Mouse (Mus musculus) heart, embryonic 16.5 days (tissue): ENCODE measurements at regions not wholly inside any gene's neighbourhood (a gene's known extent, or its start where the extent isn't known, plus 50 kb on each side); places are given as distances from the start of the nearest gene placed in this dataset.

Experiments used
- ATAC-seq: fragments of 200-750 bp; cut with Nextera tagmentation; replicated peaks from 2 replicates; pipeline ENCODE4 v1.8.0; 2017; ENCODE audit warnings: moderate number of reproducible peaks; ENCODE audit not compliant: insufficient read depth, low FRiP score; ENCODE audit errors: extremely low read depth
- H3K27ac ChIP-seq: fragments of 300-500 bp; sonication (generic); 2 replicates; pipeline ENCODE4 v1.5.1; 2014; ENCODE audit warnings: mild to moderate bottlenecking, low read length, control low read depth, moderate library complexity
- H3K27me3 ChIP-seq: fragments of 300-500 bp; sonication (generic); 2 replicates; pipeline ENCODE4 v1.6.1; 2014; ENCODE audit warnings: low read length, mixed read lengths; ENCODE audit not compliant: control insufficient read depth, insufficient read depth
- H3K36me3 ChIP-seq: fragments of 300-500 bp; sonication (generic); 2 replicates; pipeline ENCODE4 v1.6.1; 2014; ENCODE audit not compliant: control insufficient read depth, insufficient read depth
- H3K4me1 ChIP-seq: fragments of 300-500 bp; sonication (generic); 2 replicates; pipeline ENCODE4 v1.6.1; 2014; ENCODE audit warnings: low read length, mixed read lengths; ENCODE audit not compliant: control insufficient read depth, insufficient read depth
- H3K4me2 ChIP-seq: fragments of 300-500 bp; sonication (generic); 2 replicates; pipeline ENCODE4 v1.6.1; 2014; ENCODE audit warnings: low read depth, mild to moderate bottlenecking, control low read depth, low read length
- H3K4me3 ChIP-seq: fragments of 300-500 bp; sonication (generic); 2 replicates; pipeline ENCODE4 v1.5.1; 2014; ENCODE audit warnings: mild to moderate bottlenecking, control low read depth, low read length
- H3K9ac ChIP-seq: fragments of 300-500 bp; sonication (generic); 2 replicates; pipeline ENCODE4 v1.6.1; 2014; ENCODE audit warnings: low read length, control low read depth
- H3K9me3 ChIP-seq: fragments of 300-500 bp; sonication (generic); replicated peaks from 2 replicates; pipeline ENCODE4 v1.6.1; 2016; ENCODE audit warnings: low read length; ENCODE audit not compliant: control insufficient read depth
- WGBS: fragments of 180-500 bp; shearing (Covaris S2); extraction: QIAGEN DNeasy Blood & Tissue Kit; methylation state at CpG from one replicate; pipeline ENCODE4 v1.1.7; 2014; 5-methylcytosine and 5-hydroxymethylcytosine counted together

DNA sequence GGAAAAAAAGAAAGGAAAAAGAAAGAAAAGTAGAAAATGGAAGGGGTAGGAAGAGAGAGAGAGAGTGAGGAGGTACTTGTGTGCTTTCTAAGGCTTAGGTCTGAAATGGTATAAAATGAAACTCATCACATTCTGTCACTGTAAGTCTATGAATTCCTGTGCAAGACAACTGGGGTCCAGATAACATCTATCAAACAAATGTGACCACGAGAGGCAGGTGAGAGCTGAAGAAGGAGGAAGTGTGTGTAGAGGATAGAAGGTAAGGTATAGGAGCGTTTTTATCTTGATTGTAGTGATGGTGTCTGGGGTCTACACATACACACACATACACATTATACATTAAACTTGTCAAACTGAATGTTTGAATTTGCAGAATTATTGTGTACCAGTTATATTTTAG is 51.0 kb upstream of the Znrf2 start:
- no peaks in the 10 kb centered on the region for H3K9me3 ChIP-seq
- 63% methylated on average over 2 of the region's 2 CpGs for WGBS
- no peak overlapping the region for H3K4me3 ChIP-seq
- H3K9ac ChIP-seq = no peak overlapping the region
- H3K4me2 ChIP-seq = no peak overlapping the region
- H3K27me3 ChIP-seq = no peaks in the 10 kb centered on the region
- H3K4me1 ChIP-seq = peaks cover 4% of the 10 kb centered on the region
- ATAC-seq = no peak
- no peak overlapping the region for H3K27ac ChIP-seq
- no peaks in the 10 kb centered on the region for H3K36me3 ChIP-seq

DNA sequence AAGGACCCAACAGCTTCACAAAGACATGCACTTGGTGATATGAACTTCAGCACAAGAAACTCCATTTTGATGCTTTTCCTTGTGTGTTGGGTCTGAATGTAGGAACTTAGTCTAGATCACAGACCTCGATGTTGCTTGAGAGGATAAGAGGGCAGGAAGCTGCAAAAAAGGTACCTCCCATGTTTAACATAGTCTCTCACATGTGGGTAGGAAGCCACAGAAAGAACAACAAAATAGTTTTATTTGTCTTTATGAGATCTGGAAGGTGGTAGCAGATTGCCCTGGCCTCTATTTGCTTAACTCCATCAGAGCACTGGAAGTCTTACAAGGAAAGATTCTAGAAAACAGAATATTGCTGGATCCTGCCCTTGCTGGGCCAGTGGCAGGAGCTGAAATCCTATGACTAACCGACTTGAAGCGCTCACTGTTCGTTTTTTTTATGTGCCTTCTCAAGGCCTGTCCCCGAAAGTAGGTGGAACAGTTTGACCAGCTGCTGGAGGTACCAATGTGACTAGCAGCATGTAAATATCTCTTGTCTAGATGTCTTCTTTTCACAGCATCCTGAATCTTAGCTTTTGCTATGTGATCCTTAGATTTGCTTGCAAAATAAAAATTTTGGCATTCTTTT is 50.1 kb upstream of the Znrf2 start:
- Histone ChIP-seq H3K9ac (no peak overlapping the region), H3K36me3 (no peaks in the 10 kb centered on the region), H3K4me2 (no peak overlapping the region), H3K4me1 (peaks cover 13% of the 10 kb centered on the region), H3K27ac (no peak overlapping the region), H3K9me3 (no peaks in the 10 kb centered on the region), H3K4me3 (no peak overlapping the region), H3K27me3 (no peaks in the 10 kb centered on the region)
- ATAC-seq = no peak
- whole genome bisulfite sequencing = 71% methylated on average over 5 of the region's 5 CpGs
